Mouse (Mus musculus) hematopoietic stem cell, adult 5-6 weeks (primary cell): Measurements from ENCODE around the gene Gm3402. TPM values are rescaled to one million over a fixed set of nuclear protein-coding genes. Genes with fewer than 3 reads are reported as not detected.
"Not testable (repeated sequence)": the region's sequence is repeated elsewhere in the genome, so short reads cannot be mapped to it uniquely, and the experiment has no call there.

Source experiments
- ATAC-seq, 2 experiments: fragments of 125-278 bp in 1 of 2; replicated peaks in 1 of 2; 2 replicates each; pipeline ENCODE4 v1.8.0; 2016 to 2017; ENCODE audit warnings: inconsistent platforms in 2 of 2, mild to moderate bottlenecking in 2 of 2, moderate number of reproducible peaks in 2 of 2, low read depth in 1 of 2, moderate TSS enrichment in 1 of 2; ENCODE audit not compliant: low FRiP score in 2 of 2, poor library complexity in 2 of 2, severe bottlenecking in 2 of 2, insufficient read depth in 1 of 2, low TSS enrichment in 1 of 2
- total RNA-seq: library from RNA; stranded (forward); fragments of 172-1452, 232-1000 nt; gene quantifications from 2 replicates; pipeline ENCODE4 v1.2.3, GENCODE M21; 2017

Gm3402 gene
- total RNA-seq: not detected in 2 replicates

GRCm38 (mm10) chr5:146513823-146514222, at the start of gene Gm3402:
Gene Gm3402 (plus strand): TSS chr5:146514123.
- ATAC-seq: not testable (repeated sequence)

GRCm38 (mm10) chr5:146466663-146467062, 47.3 kb upstream of the Gm3402 start:
- ATAC-seq: no peak

- no peak for ATAC-seq
Observed at GRCm38 (mm10) chr5:146468311-146468710, 45.6 kb upstream of the Gm3402 start.

GRCm38 (mm10) chr5:146470821-146471220, 43.1 kb upstream of the Gm3402 start:
- no peak for ATAC-seq

- no peak for ATAC-seq
Observed at GRCm38 (mm10) chr5:146471311-146471710, 42.6 kb upstream of the Gm3402 start.

GRCm38 (mm10) chr5:146471821-146472220, 42.1 kb upstream of the Gm3402 start:
- no peak for ATAC-seq

- ATAC-seq: not testable (repeated sequence)
Observed at GRCm38 (mm10) chr5:146479564-146479963, 34.4 kb upstream of the Gm3402 start.

- not testable (repeated sequence) for ATAC-seq
Observed at GRCm38 (mm10) chr5:146481665-146482064, 32.3 kb upstream of the Gm3402 start, which contains the start of gene Gm6408. Gene Gm6408 (plus strand): TSS chr5:146481965.

GRCm38 (mm10) chr5:146488959-146489358, 25.0 kb upstream of the Gm3402 start:
- ATAC-seq: not testable (repeated sequence)

- not testable (repeated sequence) for ATAC-seq
Observed at GRCm38 (mm10) chr5:146491063-146491462, 22.9 kb upstream of the Gm3402 start, which contains the start of gene Gm6370. Gene Gm6370 (plus strand): TSS chr5:146491363.

- not testable (repeated sequence) for ATAC-seq
Observed at GRCm38 (mm10) chr5:146502099-146502498, 11.8 kb upstream of the Gm3402 start, which contains the start of gene 4930449I24Rik. Gene 4930449I24Rik (plus strand): TSS chr5:146502399.

- not testable (repeated sequence) for ATAC-seq
Observed at GRCm38 (mm10) chr5:146525501-146525900, 11.6 kb downstream of the Gm3402 start, which contains the start of gene Gm3404. Gene Gm3404 (plus strand): TSS chr5:146525801.

GRCm38 (mm10) chr5:146537347-146537746, 23.4 kb downstream of the Gm3402 start, which contains the start of gene Gm3409:
Gene Gm3409 (plus strand): TSS chr5:146537647.
- not testable (repeated sequence) for ATAC-seq

- not testable (repeated sequence) for ATAC-seq
Observed at GRCm38 (mm10) chr5:146555836-146556235, 41.9 kb downstream of the Gm3402 start, which contains the start of gene Gm3415. Gene Gm3415 (plus strand): TSS chr5:146556136.

- no peak for ATAC-seq
Observed at GRCm38 (mm10) chr5:146564259-146564658, 50.3 kb downstream of the Gm3402 start.

Other genes with a start within 250 kb of the Gm3402 start
- gene Wasf3, start 129.1 kb upstream of the Gm3402 start, total RNA-seq: not detected in 2 replicates
- not detected in 2 replicates for gene Gm6408, start 32.2 kb upstream of the Gm3402 start, total RNA-seq
- gene Gm6370, start 22.8 kb upstream of the Gm3402 start, total RNA-seq: not detected in 2 replicates
- not detected in 2 replicates for gene 4930449I24Rik, start 11.7 kb upstream of the Gm3402 start, total RNA-seq
- gene Gm3404, start 11.7 kb downstream of the Gm3402 start, total RNA-seq: not detected in 2 replicates
- gene Gm3409, start 23.5 kb downstream of the Gm3402 start, total RNA-seq: not detected in 2 replicates
- gene Gm3415, start 42.0 kb downstream of the Gm3402 start, total RNA-seq: not detected in 2 replicates
- not detected in 2 replicates for gene Gpr12, start 71.1 kb downstream of the Gm3402 start, total RNA-seq